Mouse (Mus musculus) kidney, embryonic 15.5 days (tissue): ENCODE measurements around the gene Bpgm. TPM values are rescaled to one million over a fixed set of nuclear protein-coding genes. Genes with fewer than 3 reads are reported as not detected.
A peak's percentile ranks its signal among the peaks of the same experiment; 100 is the strongest.

ENCODE experiments used
- ATAC-seq: fragments of 200-750 bp; cut with Nextera tagmentation; replicated peaks from 2 replicates; pipeline ENCODE4 v1.8.0; 2017; ENCODE audit warnings: moderate TSS enrichment; ENCODE audit not compliant: low FRiP score
- H3K27ac ChIP-seq: fragments of 300-500 bp; sonication (generic); 2 replicates; pipeline ENCODE4 v1.5.1; 2015; ENCODE audit warnings: mild to moderate bottlenecking, inconsistent platforms
- H3K27me3 ChIP-seq: fragments of 300-500 bp; sonication (generic); 2 replicates; pipeline ENCODE4 v1.6.1; 2015; ENCODE audit warnings: inconsistent platforms
- H3K36me3 ChIP-seq: fragments of 300-500 bp; sonication (generic); 2 replicates; pipeline ENCODE4 v1.6.1; 2015; ENCODE audit warnings: inconsistent platforms
- H3K4me1 ChIP-seq: fragments of 300-500 bp; sonication (generic); 2 replicates; pipeline ENCODE4 v1.6.1; 2015; ENCODE audit warnings: inconsistent platforms
- H3K4me2 ChIP-seq: fragments of 300-500 bp; sonication (generic); 2 replicates; pipeline ENCODE4 v1.6.1; 2015; ENCODE audit warnings: moderate library complexity, mild to moderate bottlenecking, inconsistent platforms
- H3K4me3 ChIP-seq: fragments of 300-500 bp; sonication (generic); replicated peaks from 2 replicates; pipeline ENCODE4 v1.5.1; 2015; ENCODE audit warnings: mild to moderate bottlenecking, inconsistent platforms
- H3K9ac ChIP-seq: fragments of 300-500 bp; sonication (generic); 2 replicates; pipeline ENCODE4 v1.6.1; 2015; ENCODE audit warnings: mild to moderate bottlenecking, inconsistent platforms
- H3K9me3 ChIP-seq: fragments of 300-500 bp; sonication (generic); replicated peaks from 2 replicates; pipeline ENCODE4 v1.6.1; 2016; ENCODE audit warnings: inconsistent platforms
- WGBS: fragments of 180-500 bp; shearing (Covaris S2); methylation state at CpG from one replicate; pipeline ENCODE4 v1.1.7; 2015; ENCODE audit warnings: mixed read lengths; 5-methylcytosine and 5-hydroxymethylcytosine counted together
- polyA plus RNA-seq: library from polyadenylated mRNA; unstranded; fragments of >200 nt; fragmentation: Nextera tagmentation; extraction: Ambion mirVana; gene quantifications from 2 replicates; pipeline ENCODE4 v1.2.1, GENCODE M21; 2015

Gene Bpgm
- 43.7 and 45.2 TPM in 2 replicates for polyA plus RNA-seq

- Histone ChIP-seq H3K4me3 (peak within 1 kb of the TSS; percentile 64), H3K27ac (peak within 1 kb of the TSS; percentile 80), H3K4me2 (peak within 1 kb of the TSS; percentile 82), H3K9me3 (no peaks in the 10 kb centered on the region), H3K27me3 (no peaks in the 10 kb centered on the region), H3K9ac (peak within 1 kb of the TSS; percentile 63), H3K4me1 (peaks cover 45% of the 10 kb centered on the region), H3K36me3 (no peaks in the 10 kb centered on the region)
- WGBS: 1% methylated on average over 35 of the region's 35 CpGs
- peak; percentile 99 for ATAC-seq
Observed at GRCm38 (mm10) chr6:34475974-34476794, at the start of gene Bpgm. Gene Bpgm (plus strand): TSS chr6:34476207.

DNA sequence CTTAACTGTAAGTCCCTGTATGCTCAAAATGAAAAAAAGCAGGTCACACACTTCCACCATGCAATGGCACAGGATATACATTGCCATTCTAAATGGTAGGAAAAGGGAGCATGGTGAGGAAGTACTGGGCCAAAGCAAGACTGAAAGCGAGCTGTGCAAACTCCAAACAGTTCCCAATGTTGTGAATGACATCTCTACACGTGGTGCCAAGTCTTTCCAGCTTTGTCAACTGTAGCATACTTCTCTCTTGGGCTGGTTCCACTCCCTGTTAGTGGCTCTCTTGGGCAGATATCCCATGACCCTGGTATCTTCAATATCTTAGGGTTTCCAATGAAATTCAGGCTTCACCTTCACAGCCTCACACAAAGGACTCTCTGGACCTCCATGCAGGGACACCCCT, 37.0 kb upstream of the Bpgm start:
- Histone ChIP-seq H3K4me1 (no peaks in the 10 kb centered on the region), H3K27ac (no peak overlapping the region), H3K4me3 (no peak overlapping the region), H3K9ac (no peak overlapping the region), H3K36me3 (no peaks in the 10 kb centered on the region), H3K4me2 (no peak overlapping the region), H3K27me3 (no peaks in the 10 kb centered on the region), H3K9me3 (no peaks in the 10 kb centered on the region)
- WGBS: 72% methylated on average over 2 of the region's 2 CpGs
- no peak for ATAC-seq

DNA sequence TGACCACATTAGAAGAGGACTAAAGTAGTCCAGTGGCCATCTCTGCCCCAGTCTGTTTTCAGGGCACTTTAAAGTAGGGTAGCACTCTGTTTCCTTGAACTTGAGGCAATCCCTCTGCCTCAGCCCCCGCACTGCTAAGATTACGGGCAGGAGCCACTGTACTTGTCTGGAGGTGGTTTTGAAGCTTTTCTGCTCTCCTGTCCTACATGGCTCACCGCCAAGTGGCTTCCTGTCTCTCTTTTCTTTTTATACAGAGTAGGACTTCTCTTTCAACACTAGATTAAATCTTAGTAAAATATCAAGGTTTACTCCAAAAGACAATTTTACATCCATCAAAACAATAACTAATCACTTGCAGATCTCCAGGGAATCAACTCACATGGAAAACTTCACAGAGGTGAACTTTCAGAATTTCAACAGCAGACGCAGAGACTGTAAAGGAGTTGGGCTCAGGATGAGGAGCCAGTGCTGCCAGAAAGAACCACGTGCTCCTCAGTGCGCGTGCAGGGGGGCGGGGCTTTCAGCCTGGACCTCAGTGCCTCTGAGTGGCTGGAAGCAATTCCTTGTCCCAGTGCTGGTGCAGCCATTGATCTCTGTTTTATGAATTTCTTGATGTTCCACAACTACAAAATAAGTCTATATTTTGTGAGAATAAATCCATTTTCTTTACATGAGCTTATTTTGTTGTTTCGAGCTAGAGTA, 34.3 kb upstream of the Bpgm start:
- no peak for ATAC-seq
- Histone ChIP-seq H3K36me3 (no peaks in the 10 kb centered on the region), H3K9ac (no peak overlapping the region), H3K4me1 (no peaks in the 10 kb centered on the region), H3K27me3 (no peaks in the 10 kb centered on the region), H3K4me3 (no peak overlapping the region), H3K27ac (no peak overlapping the region), H3K4me2 (no peak overlapping the region), H3K9me3 (no peaks in the 10 kb centered on the region)
- WGBS: 59% methylated on average over 9 of the region's 9 CpGs

DNA sequence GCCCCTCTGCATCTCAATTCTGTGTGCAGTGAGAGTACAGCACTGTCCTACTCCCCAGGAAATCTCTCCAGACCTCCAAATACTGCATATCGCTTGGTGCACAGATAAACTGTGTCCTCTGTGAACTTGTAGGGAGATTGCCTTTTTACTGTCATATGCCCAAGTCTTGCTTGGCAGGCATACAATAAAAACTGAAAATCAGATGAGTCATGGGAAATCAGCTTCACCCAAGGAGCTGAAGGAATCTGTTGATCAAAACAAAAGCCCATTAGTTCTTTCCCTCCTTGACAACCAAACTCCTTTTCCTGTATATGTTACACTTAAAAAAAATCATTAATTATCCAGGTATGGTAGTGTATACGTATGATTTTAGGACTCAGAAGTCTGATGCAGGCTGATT, 32.2 kb upstream of the Bpgm start:
- WGBS: 84% methylated on average over 2 of the region's 2 CpGs
- Histone ChIP-seq H3K36me3 (no peaks in the 10 kb centered on the region), H3K9me3 (no peaks in the 10 kb centered on the region), H3K27me3 (no peaks in the 10 kb centered on the region), H3K4me3 (no peak overlapping the region), H3K27ac (no peak overlapping the region), H3K4me1 (no peaks in the 10 kb centered on the region), H3K4me2 (no peak overlapping the region), H3K9ac (no peak overlapping the region)
- ATAC-seq: no peak

GRCm38 (mm10) chr6:34447961-34448360, 28.0 kb upstream of the Bpgm start:
- Histone ChIP-seq H3K9me3 (no peaks in the 10 kb centered on the region), H3K27ac (no peak overlapping the region), H3K27me3 (no peaks in the 10 kb centered on the region), H3K4me3 (no peak overlapping the region), H3K36me3 (no peaks in the 10 kb centered on the region), H3K9ac (no peak overlapping the region), H3K4me1 (no peaks in the 10 kb centered on the region), H3K4me2 (no peak overlapping the region)
- WGBS: 8% methylated on average over 2 of the region's 2 CpGs
- no peak for ATAC-seq

- 69% methylated on average over 1 of the region's 1 CpGs for WGBS
- no peak overlapping the region for H3K9ac ChIP-seq
- H3K27ac ChIP-seq: no peak overlapping the region
- no peaks in the 10 kb centered on the region for H3K27me3 ChIP-seq
- no peak overlapping the region for H3K4me3 ChIP-seq
- no peak overlapping the region for H3K4me2 ChIP-seq
- no peak for ATAC-seq
- H3K4me1 ChIP-seq: no peaks in the 10 kb centered on the region
- H3K9me3 ChIP-seq: no peaks in the 10 kb centered on the region
- no peaks in the 10 kb centered on the region for H3K36me3 ChIP-seq
Observed at GRCm38 (mm10) chr6:34448696-34449095, 27.3 kb upstream of the Bpgm start.

DNA sequence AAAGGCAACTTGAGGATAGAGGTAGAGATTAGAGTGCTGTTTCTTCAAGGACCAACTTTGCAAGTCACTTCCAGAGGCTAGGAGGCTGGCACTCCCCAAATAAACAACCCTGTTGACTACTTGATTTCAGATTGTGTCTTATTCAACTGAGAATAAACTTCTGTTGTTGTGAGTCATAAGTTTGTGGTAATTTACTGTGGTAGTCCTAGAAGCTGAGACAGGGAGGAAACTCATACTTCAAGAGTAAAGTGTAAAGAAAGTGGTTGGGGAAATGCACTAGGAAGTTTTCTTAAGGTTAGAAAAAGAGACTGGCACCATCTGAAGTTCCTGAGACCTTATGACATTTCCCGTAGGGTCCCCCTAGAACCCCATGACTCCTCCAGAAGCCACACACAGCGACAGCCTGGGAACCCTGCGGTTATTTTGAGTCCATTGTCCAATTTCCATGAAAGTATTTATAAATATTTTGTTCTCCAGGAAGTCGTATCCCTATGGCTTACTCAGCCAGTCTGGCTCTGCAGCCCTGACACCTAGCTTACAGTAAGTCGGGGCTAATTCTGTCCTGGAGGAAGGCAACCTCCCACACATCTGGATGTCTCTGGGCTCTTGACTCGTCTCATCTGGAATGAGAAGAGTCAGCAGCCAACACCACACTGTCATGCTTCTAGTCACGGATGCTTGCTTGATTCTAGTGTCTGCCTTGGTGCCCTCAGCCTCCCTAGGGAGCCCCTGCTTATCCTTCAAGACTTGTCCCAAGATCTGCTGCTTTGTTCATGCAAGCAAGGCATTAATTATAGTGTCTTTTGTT, 22.8 kb upstream of the Bpgm start:
- ATAC-seq: no peak
- Histone ChIP-seq H3K27ac (no peak overlapping the region), H3K4me1 (no peaks in the 10 kb centered on the region), H3K27me3 (no peaks in the 10 kb centered on the region), H3K9me3 (no peaks in the 10 kb centered on the region), H3K9ac (no peak overlapping the region), H3K36me3 (no peaks in the 10 kb centered on the region), H3K4me3 (no peak overlapping the region), H3K4me2 (no peak overlapping the region)
- WGBS: 45% methylated on average over 7 of the region's 7 CpGs

DNA sequence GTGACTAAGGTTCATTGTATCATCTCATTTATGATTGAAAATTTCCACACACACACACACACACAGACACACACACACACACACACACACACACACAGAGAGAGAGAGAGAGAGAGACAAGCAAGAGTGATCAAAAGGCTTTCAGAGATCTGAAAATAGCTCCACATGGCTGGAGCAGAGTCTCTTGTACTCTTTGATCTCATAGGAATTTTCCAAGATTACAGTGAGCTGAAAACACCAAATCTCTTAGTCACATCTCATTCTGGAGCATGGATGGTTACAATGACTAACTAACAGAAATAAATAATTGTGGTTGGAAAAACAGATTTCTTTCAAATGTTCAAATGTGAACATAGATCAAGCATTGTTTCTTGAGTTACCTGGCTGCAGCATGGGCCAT, 16.6 kb upstream of the Bpgm start:
- no peaks in the 10 kb centered on the region for H3K36me3 ChIP-seq
- no peak overlapping the region for H3K4me2 ChIP-seq
- H3K9me3 ChIP-seq: no peaks in the 10 kb centered on the region
- no peak overlapping the region for H3K9ac ChIP-seq
- H3K27me3 ChIP-seq: no peaks in the 10 kb centered on the region
- no peaks in the 10 kb centered on the region for H3K4me1 ChIP-seq
- no peak overlapping the region for H3K4me3 ChIP-seq
- no peak overlapping the region for H3K27ac ChIP-seq
- ATAC-seq: no peak

GRCm38 (mm10) chr6:34460651-34461050, 15.4 kb upstream of the Bpgm start:
- Histone ChIP-seq H3K9ac (no peak overlapping the region), H3K4me2 (no peak overlapping the region), H3K27ac (no peak overlapping the region), H3K9me3 (no peaks in the 10 kb centered on the region), H3K4me1 (no peaks in the 10 kb centered on the region), H3K27me3 (no peaks in the 10 kb centered on the region), H3K4me3 (no peak overlapping the region), H3K36me3 (no peaks in the 10 kb centered on the region)
- WGBS: 57% methylated on average over 4 of the region's 4 CpGs
- no peak for ATAC-seq

DNA sequence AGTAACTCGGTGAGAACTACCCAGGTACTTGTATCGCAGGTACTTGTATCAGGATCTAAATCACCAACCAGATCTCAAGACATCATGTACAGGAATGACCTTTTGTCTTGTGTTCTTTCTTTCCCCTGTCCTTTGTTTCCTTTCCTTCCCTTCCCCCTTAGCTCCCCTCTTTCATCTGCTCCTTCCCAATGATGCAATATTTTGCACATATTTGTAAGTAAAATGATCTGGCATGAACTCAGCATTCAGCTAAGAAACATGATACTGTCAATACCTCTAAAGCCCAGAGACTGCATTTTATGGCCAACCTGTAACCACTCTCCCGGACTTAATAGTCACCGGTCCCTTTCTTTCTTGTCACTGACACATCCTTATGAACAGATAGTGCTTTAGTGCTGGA, 12.4 kb upstream of the Bpgm start:
- WGBS: 81% methylated on average over 4 of the region's 4 CpGs
- Histone ChIP-seq H3K4me1 (no peaks in the 10 kb centered on the region), H3K4me3 (no peak overlapping the region), H3K4me2 (no peak overlapping the region), H3K9ac (no peak overlapping the region), H3K27ac (no peak overlapping the region), H3K27me3 (no peaks in the 10 kb centered on the region), H3K9me3 (no peaks in the 10 kb centered on the region), H3K36me3 (no peaks in the 10 kb centered on the region)
- no peak for ATAC-seq

- H3K36me3 ChIP-seq: no peaks in the 10 kb centered on the region
- H3K9me3 ChIP-seq: no peaks in the 10 kb centered on the region
- H3K27ac ChIP-seq: no peak overlapping the region
- H3K4me3 ChIP-seq: no peak overlapping the region
- H3K4me2 ChIP-seq: no peak overlapping the region
- 61% methylated on average over 12 of the region's 12 CpGs for WGBS
- peaks cover 7% of the 10 kb centered on the region for H3K4me1 ChIP-seq
- no peak overlapping the region for H3K9ac ChIP-seq
- H3K27me3 ChIP-seq: no peaks in the 10 kb centered on the region
- no peak for ATAC-seq
Observed at GRCm38 (mm10) chr6:34471434-34472110, 4.4 kb upstream of the Bpgm start.
